Mouse (Mus musculus) hindbrain, embryonic 12.5 days (tissue): ENCODE measurements at regions not wholly inside any gene's neighbourhood (a gene's known extent, or its start where the extent isn't known, plus 50 kb on each side); places are given as distances from the start of the nearest gene placed in this dataset.

Experiments
- ATAC-seq: fragments of 200-750 bp; cut with Nextera tagmentation; 2 replicates; pipeline ENCODE4 v1.8.0; 2017; ENCODE audit warnings: moderate TSS enrichment; ENCODE audit not compliant: low FRiP score
- H3K27ac ChIP-seq: fragments of 300-500 bp; sonication (generic); 2 replicates; pipeline ENCODE4 v1.5.1; 2016; ENCODE audit warnings: mild to moderate bottlenecking
- H3K27me3 ChIP-seq: fragments of 300-500 bp; sonication (generic); 2 replicates; pipeline ENCODE4 v1.6.1; 2016; ENCODE audit warnings: mild to moderate bottlenecking
- H3K36me3 ChIP-seq: fragments of 300-500 bp; sonication (generic); 2 replicates; pipeline ENCODE4 v1.6.1; 2016; ENCODE audit warnings: mild to moderate bottlenecking
- H3K4me1 ChIP-seq: fragments of 300-500 bp; sonication (generic); 2 replicates; pipeline ENCODE4 v1.6.1; 2016
- H3K4me2 ChIP-seq: fragments of 300-500 bp; sonication (generic); replicated peaks from 2 replicates; pipeline ENCODE4 v1.6.1; 2016; ENCODE audit warnings: mild to moderate bottlenecking
- H3K4me3 ChIP-seq: fragments of 300-500 bp; sonication (generic); 2 replicates; pipeline ENCODE4 v1.5.1; 2016; ENCODE audit warnings: mild to moderate bottlenecking
- H3K9ac ChIP-seq: fragments of 300-500 bp; sonication (generic); 2 replicates; pipeline ENCODE4 v1.6.1; 2016; ENCODE audit warnings: mild to moderate bottlenecking, moderate library complexity
- H3K9me3 ChIP-seq: fragments of 300-500 bp; sonication (generic); replicated peaks from 2 replicates; pipeline ENCODE4 v1.6.1; 2016; ENCODE audit warnings: mild to moderate bottlenecking
- WGBS: fragments of 180-500 bp; shearing (Covaris S2); methylation state at CpG from one replicate; pipeline ENCODE4 v1.1.7; 2016; 5-methylcytosine and 5-hydroxymethylcytosine counted together

DNA sequence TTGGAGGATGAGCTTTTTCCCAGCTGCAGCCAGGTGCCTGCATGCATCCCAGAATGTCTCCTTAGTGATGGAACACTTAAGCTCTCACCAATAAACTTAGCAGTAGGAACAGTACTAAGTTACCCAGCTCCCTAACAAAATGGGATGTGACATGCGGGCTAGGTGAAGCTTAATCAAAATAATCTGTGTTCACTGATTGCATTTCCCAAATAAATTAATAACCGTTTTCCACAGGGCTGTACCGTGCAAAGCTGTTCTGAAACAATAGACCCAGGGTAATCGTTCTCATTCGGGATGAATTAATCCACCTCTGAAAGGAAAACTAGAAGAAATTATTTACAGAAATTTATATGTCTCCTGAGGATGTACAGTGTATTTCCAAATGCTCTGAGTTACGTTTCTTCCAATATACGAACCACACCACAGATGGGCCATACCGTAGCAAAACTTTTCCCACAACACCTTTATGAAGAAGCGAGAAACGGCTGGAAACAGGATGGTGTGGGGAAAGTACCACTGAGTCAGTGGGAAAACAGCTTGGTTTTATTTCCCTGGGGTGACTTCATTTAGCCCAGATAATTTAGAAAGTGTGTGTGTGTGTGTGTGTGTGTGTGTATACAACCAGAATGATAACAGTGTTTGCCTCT is 148.5 kb upstream of the Adamts16 start:
- 92% methylated on average over 10 of the region's 10 CpGs for WGBS

DNA sequence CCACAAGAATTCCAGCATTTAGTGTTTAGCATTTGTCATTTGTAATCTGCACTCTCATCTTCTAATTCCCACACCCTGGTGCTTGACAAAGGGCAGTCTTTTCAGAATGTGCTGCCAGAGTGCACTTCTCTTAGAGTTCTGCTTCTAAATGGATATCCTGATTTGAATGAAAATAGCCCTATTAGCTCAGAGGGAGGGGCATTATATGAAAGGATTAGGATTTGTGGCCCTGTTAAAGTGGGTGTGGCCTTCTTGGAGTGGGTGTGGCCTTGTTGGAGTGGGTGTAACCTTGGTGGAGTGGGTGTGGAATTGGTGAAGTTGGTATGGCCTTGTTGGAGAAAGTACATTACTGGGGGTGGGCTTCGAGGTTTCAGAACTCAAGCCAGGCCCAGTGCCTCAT is 137.7 kb upstream of the Adamts16 start:
- ATAC-seq: no peak
- no peak overlapping the region for H3K27ac ChIP-seq
- H3K36me3 ChIP-seq: no peaks in the 10 kb centered on the region
- no peaks in the 10 kb centered on the region for H3K4me1 ChIP-seq
- no peaks in the 10 kb centered on the region for H3K9me3 ChIP-seq
- no peaks in the 10 kb centered on the region for H3K27me3 ChIP-seq
- H3K9ac ChIP-seq: no peak overlapping the region
- no peak overlapping the region for H3K4me3 ChIP-seq
- H3K4me2 ChIP-seq: no peak overlapping the region
- 83% methylated on average over 1 of the region's 1 CpGs for WGBS

More for the DNA sequence above, 148.5 kb upstream of the Adamts16 start:
- H3K27ac ChIP-seq: no peak overlapping the region
- no peaks in the 10 kb centered on the region; the same call in 1 of the 2 replicates for H3K27me3 ChIP-seq
- H3K4me3 ChIP-seq: no peak overlapping the region
- H3K9me3 ChIP-seq: no peaks in the 10 kb centered on the region
- H3K9ac ChIP-seq: no peak overlapping the region
- no peak for ATAC-seq
- no peak overlapping the region for H3K4me2 ChIP-seq
- no peaks in the 10 kb centered on the region for H3K4me1 ChIP-seq
- H3K36me3 ChIP-seq: no peaks in the 10 kb centered on the region

GRCm38 (mm10) chr13:70978547-70979307 is 137.1 kb upstream of the Adamts16 start:
- no peak overlapping the region for H3K4me3 ChIP-seq
- no peak overlapping the region for H3K27ac ChIP-seq
- H3K9ac ChIP-seq: no peak overlapping the region
- 73% methylated on average over 5 of the region's 5 CpGs for WGBS
- ATAC-seq: peak; percentile 19; the same call in 1 of the 2 replicates
- H3K4me1 ChIP-seq: no peaks in the 10 kb centered on the region
- no peaks in the 10 kb centered on the region for H3K36me3 ChIP-seq
- no peaks in the 10 kb centered on the region for H3K27me3 ChIP-seq
- H3K9me3 ChIP-seq: no peaks in the 10 kb centered on the region
- H3K4me2 ChIP-seq: no peak overlapping the region

DNA sequence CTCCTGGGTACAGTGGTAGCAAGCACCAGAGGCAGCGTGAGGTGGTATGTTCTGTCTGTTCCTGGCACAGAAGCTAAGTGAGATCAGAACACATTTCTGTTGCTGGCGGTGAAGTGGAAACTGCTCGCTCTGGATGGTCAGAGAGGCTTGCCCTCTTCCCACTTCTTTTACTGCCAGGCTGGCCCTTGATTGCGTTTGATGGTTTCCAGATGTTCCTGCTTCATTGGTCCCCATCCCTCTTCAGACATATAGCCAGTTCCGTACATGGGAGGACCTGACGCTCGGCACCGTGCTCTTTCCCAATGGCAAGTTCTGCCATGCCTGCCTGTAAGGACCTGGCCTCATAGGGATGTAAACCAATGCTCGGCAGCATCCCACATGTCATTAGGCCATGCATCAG is 128.0 kb upstream of the Adamts16 start:
- Histone ChIP-seq H3K4me1 (no peaks in the 10 kb centered on the region), H3K9me3 (no peaks in the 10 kb centered on the region), H3K4me3 (no peak overlapping the region), H3K36me3 (no peaks in the 10 kb centered on the region), H3K9ac (no peak overlapping the region), H3K27me3 (no peaks in the 10 kb centered on the region), H3K27ac (no peak overlapping the region), H3K4me2 (no peak overlapping the region)
- 70% methylated on average over 9 of the region's 9 CpGs for WGBS
- ATAC-seq: no peak

GRCm38 (mm10) chr13:70967781-70968180 is 126.2 kb upstream of the Adamts16 start:
- WGBS: 61% methylated on average over 3 of the region's 3 CpGs
- Histone ChIP-seq H3K27me3 (no peaks in the 10 kb centered on the region), H3K9me3 (no peaks in the 10 kb centered on the region), H3K4me2 (no peak overlapping the region), H3K36me3 (no peaks in the 10 kb centered on the region), H3K4me3 (no peak overlapping the region), H3K9ac (no peak overlapping the region), H3K4me1 (no peaks in the 10 kb centered on the region), H3K27ac (no peak overlapping the region)
- ATAC-seq: no peak

- H3K9me3 ChIP-seq: no peaks in the 10 kb centered on the region
- H3K4me3 ChIP-seq: no peak overlapping the region
- no peak overlapping the region for H3K4me2 ChIP-seq
- H3K36me3 ChIP-seq: no peaks in the 10 kb centered on the region
- no peak overlapping the region for H3K9ac ChIP-seq
- ATAC-seq: no peak
- no peaks in the 10 kb centered on the region for H3K4me1 ChIP-seq
- 69% methylated on average over 2 of the region's 2 CpGs for WGBS
- no peaks in the 10 kb centered on the region for H3K27me3 ChIP-seq
- H3K27ac ChIP-seq: no peak overlapping the region
Observed at GRCm38 (mm10) chr13:70963384-70963783, 121.8 kb upstream of the Adamts16 start.

GRCm38 (mm10) chr13:70934309-70935037 is 92.9 kb upstream of the Adamts16 start:
- H3K36me3 ChIP-seq: no peaks in the 10 kb centered on the region
- no peak overlapping the region for H3K4me2 ChIP-seq
- H3K9ac ChIP-seq: no peak overlapping the region
- WGBS: 74% methylated on average over 7 of the region's 7 CpGs
- ATAC-seq: no peak
- no peaks in the 10 kb centered on the region for H3K9me3 ChIP-seq
- no peak overlapping the region for H3K27ac ChIP-seq
- H3K4me1 ChIP-seq: no peaks in the 10 kb centered on the region
- H3K4me3 ChIP-seq: no peak overlapping the region
- no peaks in the 10 kb centered on the region for H3K27me3 ChIP-seq

DNA sequence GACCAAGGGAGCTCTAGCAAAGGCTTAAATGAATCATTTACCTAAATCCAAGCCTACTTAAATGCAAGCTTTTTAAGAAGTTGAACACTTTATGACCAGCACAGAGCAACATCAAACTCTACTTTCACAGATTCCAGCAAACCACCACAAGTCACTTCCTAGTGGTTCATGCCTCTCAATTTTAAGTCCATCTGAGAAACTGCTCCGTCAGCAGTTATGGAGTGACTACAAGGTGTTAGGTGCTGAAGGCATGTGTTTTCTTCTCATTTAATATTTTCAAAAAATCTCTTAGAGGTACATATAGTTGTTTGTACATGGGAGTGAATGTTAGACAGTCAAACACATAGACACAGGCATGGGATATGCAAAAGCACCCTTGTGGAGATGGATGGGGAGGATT is 72.2 kb upstream of the Adamts16 start:
- Histone ChIP-seq H3K4me1 (no peaks in the 10 kb centered on the region), H3K4me2 (no peak overlapping the region), H3K9me3 (no peaks in the 10 kb centered on the region), H3K36me3 (no peaks in the 10 kb centered on the region), H3K27me3 (no peaks in the 10 kb centered on the region), H3K9ac (no peak overlapping the region), H3K27ac (no peak overlapping the region), H3K4me3 (no peak overlapping the region)
- 92% methylated on average over 1 of the region's 1 CpGs for WGBS
- ATAC-seq: no peak

DNA sequence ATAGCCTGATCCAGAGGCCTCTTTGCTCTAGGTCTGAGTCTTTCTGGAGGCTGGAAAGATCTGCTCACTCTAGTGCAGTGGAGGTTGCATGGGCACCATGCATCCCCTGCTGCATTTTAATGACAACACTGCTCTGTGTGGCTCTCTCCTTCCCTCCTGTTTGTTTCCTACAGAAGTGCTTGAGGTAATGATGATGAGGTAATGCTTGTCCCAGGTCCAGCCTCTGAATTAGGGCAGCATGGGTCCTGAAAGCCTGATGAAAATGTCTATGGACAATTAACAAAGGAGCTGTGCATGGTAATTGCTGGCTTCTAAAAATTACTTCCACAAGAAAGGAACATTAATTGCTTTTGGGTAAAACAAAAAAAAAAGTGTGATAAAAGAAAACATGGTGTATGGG is 69.3 kb upstream of the Adamts16 start:
- Histone ChIP-seq H3K4me1 (no peaks in the 10 kb centered on the region), H3K27ac (no peak overlapping the region), H3K4me2 (no peak overlapping the region), H3K9ac (no peak overlapping the region), H3K9me3 (no peaks in the 10 kb centered on the region), H3K27me3 (no peaks in the 10 kb centered on the region), H3K36me3 (no peaks in the 10 kb centered on the region), H3K4me3 (no peak overlapping the region)
- ATAC-seq: no peak

- Histone ChIP-seq H3K4me2 (no peak overlapping the region), H3K9me3 (no peaks in the 10 kb centered on the region), H3K27ac (no peak overlapping the region), H3K9ac (no peak overlapping the region), H3K27me3 (no peaks in the 10 kb centered on the region), H3K4me3 (no peak overlapping the region), H3K4me1 (peaks cover 6% of the 10 kb centered on the region), H3K36me3 (no peaks in the 10 kb centered on the region)
- no peak for ATAC-seq
Observed at GRCm38 (mm10) chr13:70904834-70905233, 63.2 kb upstream of the Adamts16 start.

DNA sequence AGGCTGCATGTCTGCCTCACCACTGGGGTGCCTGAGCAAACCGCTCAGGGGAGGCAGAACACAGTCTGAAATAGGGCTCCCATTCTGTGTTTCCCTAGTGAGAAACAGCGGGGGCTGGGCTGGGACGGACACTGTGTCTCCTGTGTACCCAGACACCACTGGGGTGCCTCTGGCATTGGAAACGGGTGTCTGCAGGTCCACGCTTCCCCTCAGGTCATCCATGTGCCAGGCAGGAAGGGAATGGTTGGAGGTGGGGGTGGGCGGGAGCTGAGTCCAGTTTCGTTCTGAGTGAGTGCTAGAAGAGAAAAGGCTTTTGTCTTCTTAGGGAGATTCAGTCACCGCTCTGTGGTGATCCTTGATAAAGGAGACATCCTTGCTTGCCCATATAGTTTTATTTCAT is 62.2 kb upstream of the Adamts16 start:
- 48% methylated on average over 8 of the region's 8 CpGs for WGBS
- no peak overlapping the region for H3K9ac ChIP-seq
- no peak overlapping the region for H3K4me3 ChIP-seq
- no peak for ATAC-seq
- no peak overlapping the region for H3K4me2 ChIP-seq
- no peak overlapping the region for H3K27ac ChIP-seq
- H3K36me3 ChIP-seq: no peaks in the 10 kb centered on the region
- H3K27me3 ChIP-seq: no peaks in the 10 kb centered on the region
- H3K4me1 ChIP-seq: peaks cover 6% of the 10 kb centered on the region
- no peaks in the 10 kb centered on the region for H3K9me3 ChIP-seq

- no peak overlapping the region for H3K9ac ChIP-seq
- no peaks in the 10 kb centered on the region for H3K9me3 ChIP-seq
- no peak overlapping the region for H3K4me2 ChIP-seq
- H3K27ac ChIP-seq: no peak overlapping the region
- no peak for ATAC-seq
- no peaks in the 10 kb centered on the region for H3K36me3 ChIP-seq
- H3K4me1 ChIP-seq: peaks cover 6% of the 10 kb centered on the region
- 82% methylated on average over 2 of the region's 2 CpGs for WGBS
- H3K27me3 ChIP-seq: no peaks in the 10 kb centered on the region
- no peak overlapping the region for H3K4me3 ChIP-seq
Observed at GRCm38 (mm10) chr13:70903150-70903549, 61.5 kb upstream of the Adamts16 start.
